Mouse (Mus musculus) erythroblast, adult 5-6 weeks (primary cell): ENCODE data around the gene Alox5ap. TPM values are rescaled to one million over a fixed set of nuclear protein-coding genes. Genes with fewer than 3 reads are reported as not detected.

Experiments
- ATAC-seq: replicated peaks from 2 replicates; pipeline ENCODE4 v1.8.0; 2016; ENCODE audit warnings: moderate number of reproducible peaks, mild to moderate bottlenecking, moderate TSS enrichment, inconsistent platforms; ENCODE audit not compliant: poor library complexity, low FRiP score, severe bottlenecking
- total RNA-seq, 2 experiments: library from RNA; stranded (forward) in 1 of 2; stranded (reverse) in 1 of 2; fragments of 150-400 nt in 1 of 2; fragments of 200-764, 138-1000 nt in 1 of 2; gene quantifications; 2 replicates each; pipeline versions ENCODE4 v1.2.3 to v1.2.4; 2015 to 2017; ENCODE audit warnings: low replicate concordance in 2 of 2

The Alox5ap gene
- total RNA-seq, 2 experiments from 2014 or later = 173 to 238 TPM

- no peak for ATAC-seq
Observed at GRCm38 (mm10) chr5:149257518-149258281, 6.9 kb upstream of the Alox5ap start.

- ATAC-seq = no peak
Observed at GRCm38 (mm10) chr5:149259093-149259492, 5.5 kb upstream of the Alox5ap start.

GRCm38 (mm10) chr5:149261449-149261848 lies 3.1 kb upstream of the Alox5ap start:
- no peak for ATAC-seq

- peak; percentile 60; the same call in 1 of the 2 replicates for ATAC-seq
Observed at GRCm38 (mm10) chr5:149261866-149262265, 2.7 kb upstream of the Alox5ap start.

GRCm38 (mm10) chr5:149264878-149265279 lies 312 bp downstream of the Alox5ap start:
- ATAC-seq = no peak

GRCm38 (mm10) chr5:149266761-149267221 lies 2.2 kb downstream of the Alox5ap start:
- ATAC-seq = no peak

GRCm38 (mm10) chr5:149267493-149267892 lies 2.9 kb downstream of the Alox5ap start:
- ATAC-seq = no peak

- ATAC-seq = no peak
Observed at GRCm38 (mm10) chr5:149271291-149271690, 6.7 kb downstream of the Alox5ap start.

GRCm38 (mm10) chr5:149272535-149272934 lies 8.0 kb downstream of the Alox5ap start:
- no peak for ATAC-seq

GRCm38 (mm10) chr5:149274390-149275104 lies 10.0 kb downstream of the Alox5ap start:
- ATAC-seq = no peak

- ATAC-seq = no peak
Observed at GRCm38 (mm10) chr5:149275105-149275494, 10.5 kb downstream of the Alox5ap start.

GRCm38 (mm10) chr5:149277529-149277928 lies 13.0 kb downstream of the Alox5ap start:
- ATAC-seq = no peak

GRCm38 (mm10) chr5:149279273-149279844 lies 14.8 kb downstream of the Alox5ap start:
- ATAC-seq = no peak

- ATAC-seq = 0 out of 2 replicates have a peak, but pooled peaks have one; percentile 44
Observed at GRCm38 (mm10) chr5:149283009-149283408, 18.4 kb downstream of the Alox5ap start.

GRCm38 (mm10) chr5:149283821-149284220 lies 19.3 kb downstream of the Alox5ap start:
- ATAC-seq = no peak

- no peak for ATAC-seq
Observed at GRCm38 (mm10) chr5:149286021-149286420, 21.5 kb downstream of the Alox5ap start.

- ATAC-seq = no peak
Observed at GRCm38 (mm10) chr5:149287148-149288038, 22.8 kb downstream of the Alox5ap start.

GRCm38 (mm10) chr5:149291266-149291665 lies 26.7 kb downstream of the Alox5ap start:
- no peak for ATAC-seq

- no peak for ATAC-seq
Observed at GRCm38 (mm10) chr5:149293071-149293470, 28.5 kb downstream of the Alox5ap start.

- ATAC-seq = no peak
Observed at GRCm38 (mm10) chr5:149296808-149297207, 32.2 kb downstream of the Alox5ap start.
